Mouse (Mus musculus): ENCODE measurements around the gene Gdap1l1. TPM values are rescaled to one million over a fixed set of nuclear protein-coding genes. Genes with fewer than 3 reads are reported as not detected.
"Not testable (repeated sequence)": the region's sequence is repeated elsewhere in the genome, so short reads cannot be mapped to it uniquely, and the experiment has no call there.

Gene Gdap1l1
- total RNA-seq (2022) = 1 to 10 TPM; 4.7 to 5.8 (median 4.8) TPM

DNA sequence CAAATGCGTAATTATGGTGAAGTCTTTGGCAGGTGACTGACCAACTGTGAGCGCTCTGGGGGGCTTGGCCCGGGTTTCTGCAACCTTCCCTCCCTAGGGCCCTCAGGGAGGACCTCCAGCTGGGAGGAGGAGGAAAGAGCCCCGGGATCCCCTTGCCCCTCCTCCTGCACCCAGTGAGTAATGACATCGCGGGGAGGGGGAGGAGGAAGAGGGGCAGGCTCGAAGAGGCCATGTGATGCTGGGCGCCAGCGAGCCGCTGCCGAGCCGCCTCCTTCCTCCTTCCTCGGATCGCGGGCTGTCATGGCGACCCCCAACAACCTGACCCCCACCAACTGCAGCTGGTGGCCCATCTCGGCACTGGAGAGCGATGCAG is at the start of gene Gdap1l1:
TSS of gene Gdap1l1 (plus strand) at position 231 of the 373 bp plus-strand sequence.
- no peak for DNase-seq

DNA sequence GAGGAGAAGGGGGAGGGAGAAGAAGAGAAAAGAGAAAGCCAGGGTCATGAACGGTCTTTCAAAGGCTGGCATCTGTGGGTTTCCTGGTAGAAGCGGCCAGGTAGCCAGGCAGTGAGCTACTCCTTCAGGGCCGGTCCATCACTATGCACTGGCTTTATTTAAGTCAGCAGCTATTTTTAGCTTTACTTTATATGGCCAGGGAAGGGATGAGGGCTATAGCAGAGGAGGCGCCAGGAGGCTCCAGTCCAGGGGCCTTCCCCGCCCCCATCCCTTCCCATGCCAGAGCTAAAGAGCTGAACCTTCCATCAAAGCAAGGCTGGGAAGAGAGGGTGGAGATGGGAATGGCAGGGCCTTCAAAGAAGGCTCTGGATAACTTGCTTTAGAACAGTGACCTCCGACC is 45.8 kb upstream of the Gdap1l1 start:
- no peak for DNase-seq

DNA sequence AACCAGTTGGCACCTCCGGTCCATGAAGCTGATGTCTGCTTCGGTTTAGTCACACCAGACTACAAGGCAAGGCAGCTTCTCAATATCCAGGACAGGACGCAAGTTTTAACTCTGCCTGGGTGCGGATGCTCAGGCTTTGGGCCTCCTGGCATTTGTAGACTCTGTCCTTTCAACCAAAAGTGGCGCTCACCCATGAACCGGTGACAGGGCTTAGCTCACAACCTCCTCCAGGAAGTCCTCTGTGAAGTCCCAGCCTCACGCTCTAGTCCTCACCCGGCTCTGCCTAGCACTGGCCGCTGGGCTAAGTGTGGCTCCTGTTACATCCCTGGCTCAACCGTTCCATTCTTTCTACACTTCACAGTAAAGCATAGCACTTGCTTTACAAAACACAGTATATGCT is 45.0 kb upstream of the Gdap1l1 start:
- DNase-seq = no peak

DNA sequence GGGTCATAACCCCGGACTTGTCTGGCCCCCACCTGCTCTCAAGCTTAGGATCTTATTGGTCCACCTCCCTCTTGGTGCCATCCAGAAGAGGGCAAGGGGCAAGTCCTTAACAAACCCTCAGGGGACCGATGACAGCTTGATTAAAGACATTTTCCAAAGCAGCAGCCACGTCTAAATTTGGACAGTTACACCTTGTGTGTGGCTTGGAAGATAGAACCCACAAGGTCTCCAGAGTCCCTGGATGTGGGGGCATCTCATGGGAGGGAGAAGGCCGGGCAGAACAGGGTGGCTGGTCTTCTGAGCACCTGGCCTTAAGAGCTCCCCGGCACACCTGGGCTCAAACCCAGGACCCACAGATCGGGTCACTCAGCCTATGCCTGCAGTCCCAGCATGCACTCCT is 44.3 kb upstream of the Gdap1l1 start:
- no peak for DNase-seq

DNA sequence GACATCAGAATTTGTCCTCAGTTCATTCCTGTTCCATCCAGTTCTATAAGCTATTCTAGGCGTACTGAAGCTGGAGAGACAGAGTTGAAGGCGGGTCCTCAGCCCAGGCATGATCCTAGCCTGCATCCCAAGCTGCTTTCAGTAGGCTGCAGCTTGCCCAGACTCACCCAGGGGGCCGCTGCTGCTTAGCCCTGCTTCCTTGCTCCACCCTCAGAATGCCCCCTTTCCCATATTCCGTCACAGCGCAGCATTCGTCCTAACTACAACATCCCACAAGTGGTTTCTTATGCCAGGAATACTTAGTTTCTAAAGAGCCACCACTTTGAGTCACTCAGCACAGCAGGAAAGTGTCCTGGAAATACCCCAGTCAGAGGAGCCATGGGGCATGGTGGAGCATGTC is 43.3 kb upstream of the Gdap1l1 start:
- no peak for DNase-seq

DNA sequence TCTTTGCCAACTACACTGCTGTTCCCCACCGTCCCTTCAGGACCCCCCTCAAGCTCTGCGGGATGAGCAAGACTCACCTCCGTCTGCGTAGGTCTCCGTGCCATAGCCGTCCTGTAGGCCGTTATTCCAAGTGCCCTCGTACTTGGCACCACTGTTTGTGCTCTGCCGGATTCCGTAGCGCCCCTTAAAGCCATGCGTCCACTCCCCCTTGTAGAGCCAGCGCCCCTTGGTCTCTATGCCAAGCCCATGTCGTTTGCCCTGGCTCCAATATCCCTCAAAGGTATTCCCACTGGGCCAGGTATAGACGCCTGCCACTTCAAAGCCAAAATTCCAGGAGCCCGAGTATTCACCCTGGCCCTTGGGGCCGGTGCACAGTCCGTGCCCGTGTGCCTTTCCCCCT is 41.2 kb upstream of the Gdap1l1 start:
- no peak for DNase-seq

DNA sequence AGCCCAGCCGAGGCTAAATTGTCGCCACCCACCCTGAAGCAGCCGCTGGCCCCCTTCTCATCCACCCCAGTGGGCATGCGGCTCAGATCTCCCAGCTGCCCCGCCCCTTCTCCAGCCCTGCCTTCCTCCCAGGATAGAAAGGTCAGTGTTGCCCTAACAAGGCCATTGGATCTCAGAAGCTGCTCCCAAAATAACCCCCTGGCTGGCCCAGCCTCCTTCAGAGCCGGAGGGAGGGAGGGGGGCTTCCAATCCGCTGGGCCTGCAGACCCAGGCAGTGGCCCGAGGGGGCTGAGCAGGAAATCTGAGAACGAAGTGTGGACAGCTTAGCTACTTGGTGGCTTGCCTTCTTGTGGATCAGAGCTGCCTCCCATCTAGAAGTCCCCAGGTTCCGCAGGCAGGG is 40.4 kb upstream of the Gdap1l1 start, which contains the start of gene Jph2:
TSS of gene Jph2 (minus strand) at position 89 of the 400 bp plus-strand sequence.
- peak; percentile 33 for DNase-seq

DNA sequence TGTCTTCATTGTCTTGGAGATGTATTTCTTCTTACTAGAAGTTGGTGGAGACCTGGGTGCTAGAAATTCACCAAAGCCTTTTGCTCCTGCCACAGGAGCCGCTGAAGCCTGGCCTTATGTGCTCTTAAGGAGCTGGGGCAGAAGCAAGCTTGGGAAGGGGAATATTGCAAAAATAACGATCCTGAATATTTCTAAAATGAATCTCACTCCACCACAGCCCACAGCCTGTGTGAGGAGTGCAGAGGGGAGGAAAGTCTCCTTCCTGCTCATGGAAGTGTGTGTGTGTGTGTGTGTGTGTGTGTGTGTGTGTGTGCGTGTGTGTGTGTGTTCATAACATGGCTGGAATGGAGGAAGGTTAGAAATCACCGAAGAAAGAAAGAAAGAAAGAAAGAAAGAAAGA is 39.5 kb upstream of the Gdap1l1 start:
- DNase-seq = no peak

DNA sequence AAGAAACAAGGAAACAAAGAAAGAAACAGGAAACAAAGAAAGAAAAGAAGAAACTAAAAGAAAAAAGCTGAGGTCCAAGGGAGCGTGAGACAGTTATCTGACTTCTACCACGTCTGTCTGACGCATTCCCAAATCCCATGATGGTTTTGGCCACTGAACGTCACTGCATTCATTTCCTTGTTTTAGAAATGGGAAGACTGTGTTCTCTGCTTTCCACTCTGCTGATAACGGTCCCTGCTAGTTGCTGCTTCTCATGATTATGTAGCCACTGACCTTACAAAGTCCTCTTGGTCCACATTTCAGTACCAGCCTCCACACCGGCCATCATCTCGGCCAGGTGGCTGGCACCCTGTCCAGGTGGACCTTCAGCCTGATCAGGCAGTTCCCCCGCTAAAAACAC is 39.1 kb upstream of the Gdap1l1 start:
- no peak for DNase-seq

DNA sequence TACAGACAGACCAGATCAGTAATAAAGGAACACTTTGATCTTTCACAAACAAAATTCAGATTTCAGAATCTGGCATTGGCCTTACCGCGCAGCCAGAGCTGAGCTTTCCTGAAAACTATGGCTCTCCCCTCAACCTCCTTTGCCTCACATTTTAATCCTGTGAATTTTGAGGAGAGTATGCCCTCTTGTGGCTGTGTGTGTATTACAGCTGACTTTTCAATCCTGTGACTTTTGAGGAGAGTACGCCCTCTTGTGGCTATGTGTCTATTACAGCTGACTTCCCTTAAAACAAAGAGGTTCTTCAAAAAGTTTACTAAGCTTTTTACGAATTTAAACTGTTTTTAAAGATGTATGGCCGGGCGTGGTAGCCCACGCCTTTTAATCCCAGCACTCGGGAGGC is 37.1 kb upstream of the Gdap1l1 start:
- DNase-seq = peak; percentile 57

DNA sequence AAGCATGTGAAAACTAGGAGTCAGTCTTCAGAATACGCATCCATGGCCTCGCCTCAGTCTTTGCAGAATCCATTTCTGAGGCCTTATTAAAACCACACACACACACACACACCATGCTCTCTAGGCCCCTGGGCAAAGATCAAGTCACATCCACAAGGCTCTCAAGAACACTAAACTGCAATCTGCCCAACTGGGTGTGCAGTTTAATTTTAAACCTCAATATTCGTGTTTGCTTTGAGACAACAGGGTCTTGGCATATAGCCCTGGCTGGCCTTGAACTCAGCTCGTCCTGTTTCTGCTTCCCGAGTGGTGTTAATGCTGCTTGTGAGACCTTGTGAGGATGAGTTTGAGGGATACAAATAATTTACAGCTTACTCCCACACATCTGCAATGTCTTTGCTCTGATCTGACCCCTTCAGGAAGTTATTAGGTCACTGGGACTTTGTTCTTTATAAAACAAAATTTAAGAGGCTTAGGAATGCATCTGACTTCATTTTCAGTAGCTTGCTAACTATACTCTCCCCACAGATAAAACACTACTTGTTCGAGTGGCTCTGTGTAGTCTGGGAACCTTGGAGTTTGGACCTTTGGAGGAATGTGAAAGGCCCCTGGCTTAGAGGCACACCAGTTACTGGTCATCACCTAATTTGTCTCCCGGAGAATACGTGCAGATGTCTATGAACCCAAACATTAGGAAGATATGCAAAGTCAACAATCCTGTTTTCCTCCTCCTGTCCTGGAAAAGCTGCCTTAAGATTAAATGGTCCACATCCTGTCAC is 34.0 kb upstream of the Gdap1l1 start:
- peak; percentile 30 for DNase-seq

DNA sequence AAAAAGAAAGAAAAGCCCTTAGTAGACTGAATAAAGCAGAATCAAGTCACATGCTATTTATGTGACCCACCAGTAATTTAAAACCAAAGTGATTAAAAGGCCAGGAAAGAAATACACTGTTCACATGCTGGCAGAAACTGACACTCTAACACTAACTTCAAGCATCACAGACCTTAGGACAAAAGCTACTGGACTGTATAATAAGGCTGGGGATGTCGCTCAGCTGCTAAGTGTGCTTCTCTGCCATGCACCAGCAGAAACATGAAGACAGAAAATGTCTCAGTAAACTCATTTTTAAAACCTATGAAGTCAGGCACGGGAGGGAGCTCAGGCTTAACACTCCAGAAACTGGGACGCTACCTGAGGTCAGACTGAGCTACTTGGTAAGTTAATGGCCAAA is 28.1 kb upstream of the Gdap1l1 start:
- no peak for DNase-seq

DNA sequence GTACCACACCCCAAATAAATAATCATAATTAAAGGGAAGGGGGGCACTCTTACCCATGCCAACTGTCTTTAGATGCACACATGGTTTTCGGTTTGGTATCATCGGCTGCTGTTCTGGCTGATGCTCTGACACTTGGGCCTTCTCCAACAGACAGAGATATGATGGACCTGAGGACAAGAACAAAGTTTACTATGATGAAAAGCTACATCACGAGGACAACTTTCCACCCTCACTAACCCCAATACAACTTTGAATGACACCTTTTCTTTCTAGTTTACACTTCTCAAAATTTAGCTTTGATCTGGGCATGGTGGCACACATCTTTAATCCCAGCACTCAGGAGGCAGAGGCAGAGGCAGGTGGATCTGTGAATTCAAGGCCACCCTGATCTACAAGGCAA is 26.9 kb upstream of the Gdap1l1 start:
- not testable (repeated sequence) for DNase-seq

DNA sequence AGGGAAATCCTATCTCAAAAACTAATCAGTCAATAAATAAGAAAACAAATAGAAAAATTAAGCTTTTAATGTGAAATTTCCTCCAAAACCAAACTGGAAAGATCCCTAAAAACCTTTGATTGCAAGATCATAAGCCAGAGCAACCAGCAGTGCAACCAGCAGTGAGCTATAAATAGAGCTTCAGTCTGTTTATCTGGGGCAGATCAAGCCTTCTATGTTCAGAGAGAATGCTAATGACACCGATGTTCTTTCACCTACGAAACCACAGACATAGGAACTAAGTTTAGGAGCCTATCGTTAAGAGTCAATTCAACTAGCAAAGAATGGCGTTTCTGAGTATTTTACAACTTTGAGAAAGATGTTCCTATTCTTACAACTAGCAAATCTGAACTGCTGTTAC is 26.4 kb upstream of the Gdap1l1 start:
- DNase-seq = no peak

DNA sequence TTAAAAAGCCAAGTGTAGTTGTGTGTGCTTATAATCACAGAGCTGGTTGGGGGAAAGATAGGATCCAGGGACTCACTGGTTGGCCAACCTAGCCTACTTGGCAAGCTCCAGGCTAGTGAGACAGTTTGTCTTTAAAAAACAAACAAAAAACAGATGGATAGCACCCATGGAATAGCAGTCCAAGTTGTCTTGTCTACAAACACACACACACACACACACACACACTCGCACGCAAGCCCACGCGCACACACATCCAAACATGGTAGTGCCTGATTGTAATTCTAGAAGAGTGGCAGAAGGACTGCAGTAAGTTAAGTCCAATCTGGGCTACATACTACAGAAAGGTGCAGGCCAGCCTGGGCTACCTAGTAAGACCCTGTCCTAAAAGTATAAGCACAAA is 25.9 kb upstream of the Gdap1l1 start:
- DNase-seq = no peak

DNA sequence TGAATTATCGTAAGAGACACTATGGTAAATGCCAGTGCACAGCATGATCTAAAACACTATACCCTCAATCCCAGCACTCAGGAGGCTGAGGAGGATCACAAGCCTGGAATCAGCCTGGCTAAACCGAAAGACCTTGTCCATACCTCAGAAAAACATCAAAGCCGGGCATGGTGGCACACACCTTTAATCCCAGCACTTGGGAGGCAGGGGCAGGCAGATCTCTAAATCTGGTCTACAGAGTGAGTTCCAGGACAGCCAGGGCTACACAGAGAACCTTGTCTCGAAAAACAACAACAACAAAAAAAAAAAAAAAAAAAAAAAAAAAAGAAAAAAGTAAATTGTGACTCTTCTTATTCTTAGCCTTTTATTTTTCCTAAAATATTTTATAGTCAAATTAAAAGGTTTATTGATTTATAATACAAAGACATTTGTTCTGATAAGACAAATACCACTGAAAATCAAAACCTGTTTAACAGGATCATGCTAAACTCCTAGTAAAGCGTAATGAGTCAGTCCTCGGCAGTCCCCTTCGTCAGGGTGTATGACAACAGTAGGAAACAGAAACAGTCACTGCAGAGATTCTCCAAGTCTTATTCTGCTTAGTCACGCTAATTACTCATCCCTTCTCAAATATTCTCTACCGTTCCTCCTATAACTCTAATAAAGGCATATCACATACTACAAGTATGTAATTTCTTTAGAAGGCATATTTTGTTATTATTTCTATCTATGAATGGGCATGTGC is 25.3 kb upstream of the Gdap1l1 start:
- DNase-seq = no peak

DNA sequence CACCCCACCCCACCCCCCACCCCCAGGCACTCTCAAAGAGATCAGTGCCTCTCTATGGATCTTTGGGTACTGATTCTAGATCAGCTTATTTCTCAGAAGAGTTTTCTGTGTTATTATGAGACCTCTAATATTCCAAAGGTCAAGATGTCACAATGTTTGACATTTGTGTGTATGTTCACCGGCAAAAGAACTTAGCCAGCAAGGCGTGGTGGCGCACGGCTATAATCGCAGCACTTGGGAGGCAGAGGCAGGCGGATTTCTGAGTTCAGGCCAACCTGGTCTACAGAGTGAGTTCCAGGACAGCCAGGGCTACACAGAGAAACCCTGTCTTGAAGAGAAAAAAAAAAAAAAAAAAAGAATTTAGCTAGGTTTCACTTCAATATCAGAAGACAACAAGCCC is 21.2 kb upstream of the Gdap1l1 start:
- no peak for DNase-seq

DNA sequence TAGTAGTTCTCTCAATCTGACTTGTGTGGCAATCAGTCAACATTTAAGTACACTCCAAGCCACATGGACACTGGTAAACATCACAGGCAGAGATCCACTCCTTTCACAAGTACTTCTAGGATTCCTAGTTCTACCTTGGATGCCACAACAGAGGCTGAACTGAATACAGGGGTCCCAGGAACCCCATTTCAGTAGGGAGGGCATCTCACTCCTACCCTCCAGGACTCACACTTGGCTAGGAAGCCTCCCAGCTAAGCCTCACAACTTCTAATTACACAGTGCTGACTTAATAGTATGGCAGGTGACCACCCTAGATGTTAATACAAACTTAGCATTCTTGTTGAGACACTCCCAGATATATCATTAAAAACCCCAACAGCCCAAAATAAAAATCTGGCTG is 20.4 kb upstream of the Gdap1l1 start:
- DNase-seq = no peak

DNA sequence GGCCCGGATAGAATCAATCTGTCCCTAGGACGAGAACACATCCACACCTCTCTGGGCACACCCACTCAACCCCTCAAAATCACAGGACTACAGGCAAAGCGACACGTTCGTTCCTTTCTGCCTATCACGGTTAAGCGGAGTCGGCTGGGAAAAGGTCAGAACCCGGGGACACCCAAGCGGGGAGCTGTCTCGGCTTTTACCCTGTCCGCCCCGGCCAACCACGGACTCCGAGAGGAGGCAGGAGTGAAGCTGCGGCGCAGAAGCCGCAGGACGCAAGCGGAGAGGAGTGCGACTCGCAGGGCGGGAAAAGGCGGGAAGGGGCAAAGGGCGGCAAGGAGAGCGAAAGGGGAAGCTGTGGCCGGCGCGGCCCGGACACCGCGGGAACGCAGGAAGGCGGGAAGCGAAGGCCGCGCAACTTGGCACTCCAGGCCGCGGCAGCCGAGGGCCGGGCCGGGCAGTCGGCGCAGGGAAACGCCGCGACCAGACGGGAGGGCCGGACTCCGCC is 19.4 kb upstream of the Gdap1l1 start:
- DNase-seq = peak; percentile 35

DNA sequence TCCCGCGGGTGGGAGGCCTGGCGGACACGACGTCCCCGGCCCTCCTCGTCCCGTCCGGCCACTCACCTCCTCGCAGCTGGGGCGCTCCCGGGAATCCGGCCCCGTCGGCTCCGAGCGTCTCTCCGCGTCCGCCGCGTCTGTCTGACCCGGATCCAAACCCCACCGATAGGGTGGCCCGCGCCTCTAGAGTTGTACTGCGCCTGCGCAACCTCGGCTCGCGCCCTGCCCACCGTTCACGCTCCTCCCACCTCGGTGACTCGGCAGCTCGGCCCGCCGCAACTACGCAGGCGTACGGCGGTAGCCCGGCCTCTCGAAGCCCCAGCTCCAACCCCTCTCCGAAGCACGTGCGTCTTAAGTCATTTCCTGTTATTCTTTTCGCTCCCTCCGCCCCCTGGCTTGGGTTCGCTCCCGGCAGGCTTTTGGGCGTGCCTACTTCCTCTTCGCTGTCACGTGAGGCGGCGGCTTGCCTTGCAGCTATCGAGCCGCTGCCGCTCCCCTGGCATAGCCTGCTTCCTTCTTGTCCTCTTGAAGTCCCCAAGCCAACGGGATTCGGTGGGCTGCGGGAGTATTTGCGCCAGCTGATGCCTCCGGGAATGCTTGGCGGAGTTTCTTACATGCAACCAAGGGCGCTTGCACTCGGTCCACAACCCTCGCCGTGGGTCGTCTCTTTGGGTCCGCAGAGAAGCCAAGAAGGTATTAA is 18.8 kb upstream of the Gdap1l1 start:
- DNase-seq = peak; percentile 99

DNA sequence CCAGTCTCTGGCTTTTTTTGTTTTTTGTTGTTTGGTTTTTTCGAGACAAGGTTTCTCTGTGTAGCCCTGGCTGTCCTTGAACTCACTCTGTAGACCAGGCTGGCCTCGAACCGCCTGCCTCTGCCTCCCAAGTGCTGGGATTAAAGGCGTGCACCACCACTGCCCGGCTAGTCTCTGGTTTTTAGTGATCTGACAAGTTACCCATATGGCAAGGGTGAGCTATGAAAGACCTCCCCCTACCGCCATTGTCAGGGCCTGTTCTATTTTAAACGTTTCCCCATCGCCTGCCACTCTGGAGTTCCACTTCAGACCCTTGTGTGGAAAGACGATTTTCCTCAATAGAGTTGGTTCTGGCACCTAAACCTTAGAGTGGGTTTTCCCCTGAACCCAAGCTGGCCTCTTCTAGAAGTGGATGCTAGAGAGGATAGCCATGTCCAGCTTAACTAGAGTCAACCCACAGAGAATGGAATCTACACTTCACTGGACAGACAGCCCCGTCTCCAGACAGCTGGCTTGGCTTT is 17.9 kb upstream of the Gdap1l1 start:
- no peak for DNase-seq

DNA sequence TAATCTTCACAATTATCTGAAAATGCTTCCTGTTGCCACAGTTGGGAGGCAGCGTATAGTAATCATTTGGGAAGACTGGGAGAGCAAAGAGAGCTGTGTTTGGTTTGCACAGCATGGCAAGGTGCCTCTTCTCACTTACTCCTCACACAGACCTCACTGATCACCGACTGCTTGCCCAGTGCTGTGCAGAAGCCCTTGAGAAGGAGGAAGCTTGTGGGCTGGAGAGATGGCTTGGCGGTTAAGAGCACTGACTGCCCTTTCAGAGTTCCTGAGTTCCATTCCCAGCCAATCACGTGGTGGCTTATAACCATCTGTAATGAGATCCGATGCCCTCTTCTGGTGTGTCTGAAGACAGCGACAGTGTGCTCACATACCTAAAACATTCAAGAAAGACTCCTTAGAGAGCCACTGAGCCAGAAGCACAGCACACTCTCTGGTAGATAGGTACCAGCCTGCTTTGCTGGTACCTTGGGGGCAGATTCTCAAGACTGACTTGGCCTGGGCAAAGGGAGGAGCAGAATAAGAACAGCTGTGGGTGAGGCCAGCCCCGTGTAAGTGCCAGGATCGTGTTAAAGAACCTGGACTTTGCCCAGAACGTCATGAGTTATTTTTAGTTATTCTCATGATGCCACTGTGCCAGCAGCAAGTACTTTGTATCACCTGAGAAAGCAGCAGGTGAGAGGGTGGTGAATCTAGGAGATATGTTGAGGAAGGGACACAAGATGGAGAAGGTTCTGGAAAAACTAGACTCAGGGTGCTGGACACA is 15.2 kb upstream of the Gdap1l1 start:
- DNase-seq = no peak
